Mouse (Mus musculus) MEL (cell line): ENCODE results near the gene Ubl5.
A peak's percentile ranks its signal among the peaks of the same experiment; 100 is the strongest.

ENCODE experiments used
- CHD2 ChIP-seq: IDR thresholded peaks from 2 replicates; pipeline ENCODE4 v1.6.1; 2011; ENCODE audit warnings: low read length, improper control_type of control experiment
- CTCF ChIP-seq, 3 experiments: IDR thresholded peaks in 2 of 3; conservative IDR thresholded peaks in 1 of 3; 2 replicates each; pipeline ENCODE4 v1.5.1; 2011 to 2012; ENCODE audit warnings: low read length in 3 of 3, low read depth in 2 of 3, mild to moderate bottlenecking in 2 of 3, improper control_type of control experiment in 1 of 3, inconsistent platforms in 1 of 3, mixed read lengths in 1 of 3, moderate library complexity in 1 of 3; ENCODE audit not compliant: control insufficient read depth in 1 of 3, insufficient read depth in 1 of 3, poor library complexity in 1 of 3, severe bottlenecking in 1 of 3
- EP300 ChIP-seq, 2 experiments: IDR thresholded peaks; 2 replicates each; pipeline ENCODE4 v1.6.1; 2011; ENCODE audit warnings: improper control_type of control experiment in 2 of 2, low read length in 2 of 2, low read depth in 1 of 2, mild to moderate bottlenecking in 1 of 2
- GATA1 ChIP-seq: IDR thresholded peaks from 2 replicates; pipeline ENCODE4 v1.6.1; 2011; ENCODE audit warnings: low read depth, low read length, improper control_type of control experiment
- MAZ ChIP-seq: IDR thresholded peaks from 2 replicates; pipeline ENCODE4 v1.6.1; 2012; ENCODE audit warnings: low read depth, mild to moderate bottlenecking, inconsistent platforms, low read length, improper control_type of control experiment
- POLR2A ChIP-seq, 2 experiments: IDR thresholded peaks; 2 replicates each; pipeline ENCODE4 v1.6.1; 2011 to 2012; ENCODE audit warnings: low read length in 2 of 2, mild to moderate bottlenecking in 2 of 2, control low read depth in 1 of 2, improper control_type of control experiment in 1 of 2, low read depth in 1 of 2, moderate library complexity in 1 of 2; ENCODE audit not compliant: control insufficient read depth in 1 of 2, insufficient read depth in 1 of 2, poor library complexity in 1 of 2
- TAL1 ChIP-seq: IDR thresholded peaks from 2 replicates; pipeline ENCODE4 v1.6.1; 2012; ENCODE audit warnings: mild to moderate bottlenecking, inconsistent platforms, low read length, moderate library complexity, mixed read lengths
- USF1 ChIP-seq: IDR thresholded peaks from 2 replicates; pipeline ENCODE4 v1.6.1; 2014; ENCODE audit warnings: low read depth, mild to moderate bottlenecking, inconsistent platforms, low read length, improper control_type of control experiment, moderate library complexity
- USF2 ChIP-seq, 2 experiments: IDR thresholded peaks; 2 replicates each; pipeline ENCODE4 v1.6.1; 2011 to 2012; ENCODE audit warnings: improper control_type of control experiment in 2 of 2, low read length in 2 of 2, borderline replicate concordance in 1 of 2, inconsistent platforms in 1 of 2, low read depth in 1 of 2, mild to moderate bottlenecking in 1 of 2; ENCODE audit not compliant: insufficient read depth in 1 of 2
- ZC3H11A ChIP-seq: IDR thresholded peaks from 2 replicates; pipeline ENCODE4 v1.6.1; 2012; ENCODE audit warnings: low read depth, mild to moderate bottlenecking, inconsistent platforms, low read length, improper control_type of control experiment

DNA sequence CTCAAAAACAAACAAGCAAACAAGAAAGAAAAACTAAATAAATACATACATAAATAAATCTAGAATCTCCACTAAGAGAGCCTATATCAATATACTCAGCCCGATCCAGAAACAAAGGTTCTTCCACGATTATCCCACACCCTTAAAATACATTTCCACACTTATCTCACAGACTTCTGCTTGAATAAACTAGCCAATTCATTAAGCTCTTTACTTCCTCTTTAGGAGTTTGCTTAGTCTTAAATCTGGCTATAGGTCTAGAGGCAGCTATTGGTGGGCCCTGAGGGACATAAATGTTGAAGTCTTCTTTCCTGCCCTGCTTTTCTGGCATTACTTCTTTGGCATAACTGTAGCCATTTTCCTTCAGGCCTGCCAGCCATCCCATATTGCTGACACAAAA, 11.3 kb upstream of the Ubl5 start:
- TF ChIP-seq ZC3H11A (no peak), USF2 (IDR thresholded peaks at IDR 0.05; ENCODE audit: borderline replicate concordance in 1 of 2, insufficient read depth in 1 of 2, low read depth in 1 of 2, low read length in 2 of 2) (no peak), POLR2A (IDR thresholded peaks at IDR 0.05; ENCODE audit: control insufficient read depth in 1 of 2, insufficient read depth in 1 of 2, low read depth in 1 of 2, low read length in 2 of 2, poor library complexity in 1 of 2) (no peak), EP300 (IDR thresholded peaks at IDR 0.05; ENCODE audit: low read depth in 1 of 2, low read length in 2 of 2) (peak in 1 of 2 experiments; percentile 68; a peak in 2 of 4 replicates), CTCF (IDR thresholded peaks at IDR 0.05 in 2 of 3, conservative IDR thresholded peaks at IDR 0.05 in 1 of 3; ENCODE audit: control insufficient read depth in 1 of 3, insufficient read depth in 1 of 3, low read depth in 2 of 3, low read length in 3 of 3, poor library complexity in 1 of 3, severe bottlenecking in 1 of 3) (no peak), GATA1 (peak; percentile 80), CHD2 (no peak), MAZ (no peak), USF1 (no peak), TAL1 (no peak)
